Mouse (Mus musculus): Measurements from ENCODE around the gene Fzd2. TPM values are rescaled to one million over a fixed set of nuclear protein-coding genes. Genes with fewer than 3 reads are reported as not detected.
A peak's percentile ranks its signal among the peaks of the same experiment; 100 is the strongest.

The Fzd2 gene
- polyA plus RNA-seq, 1 experiment from 2014 or later: 53.3 TPM

DNA sequence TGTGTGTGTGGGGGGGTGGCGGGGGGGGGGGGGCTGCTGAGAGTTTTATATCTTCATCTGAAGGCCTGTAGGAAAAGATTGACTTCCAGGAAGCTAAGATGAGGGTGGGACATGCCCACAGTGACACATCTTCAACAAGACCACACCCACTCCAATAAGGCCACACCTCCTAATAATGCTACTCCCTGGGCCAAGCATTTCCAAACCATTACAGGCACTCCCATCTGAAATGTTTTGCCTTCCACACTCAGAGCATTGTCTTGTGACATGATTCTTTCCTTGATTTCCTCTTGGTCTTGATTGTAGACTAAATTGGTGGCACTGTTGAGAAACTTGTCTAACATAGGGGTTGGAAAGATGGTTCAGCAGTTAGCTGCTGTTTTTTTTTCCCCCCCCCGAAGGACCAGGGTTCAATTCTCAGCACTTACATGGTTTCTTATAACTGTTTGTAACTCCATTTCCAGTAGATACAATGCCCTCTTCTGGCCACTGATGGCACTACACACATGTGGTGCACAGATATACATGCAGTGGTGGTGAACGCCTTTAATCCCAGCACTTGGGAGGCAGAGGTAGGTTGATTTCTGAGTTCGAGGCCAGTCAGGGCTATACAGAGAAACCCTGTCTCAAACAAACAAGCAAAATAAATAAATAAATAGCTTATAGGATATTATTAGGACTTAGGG lies 17.6 kb upstream of the Fzd2 start:
- 91% methylated on average over 4 of the region's 4 CpGs for WGBS

DNA sequence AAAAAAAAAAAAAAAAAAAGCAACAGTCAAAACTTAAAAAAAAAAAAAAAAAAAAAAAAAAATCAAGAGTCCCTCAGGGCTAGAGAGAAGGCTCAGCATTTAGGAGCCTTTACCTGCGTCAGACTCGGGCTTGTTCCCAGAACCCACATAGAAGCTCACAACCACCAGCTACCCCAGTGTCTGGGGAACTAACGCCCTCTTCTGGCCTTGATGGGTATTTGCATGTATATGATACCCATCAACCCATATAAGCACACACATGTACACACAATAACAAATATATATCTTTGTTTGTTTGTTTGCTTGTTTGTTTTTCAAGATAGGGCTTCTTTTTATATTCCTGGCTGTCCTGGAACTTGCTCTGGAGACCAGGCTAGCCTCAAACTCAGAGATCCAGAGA lies 16.6 kb upstream of the Fzd2 start:
- DNase-seq (ENCODE audit: low spot score) (no peak), ATAC-seq (replicated peaks; ENCODE audit: insufficient number of reproducible peaks, low FRiP score, low TSS enrichment, low read depth) (no peak)
- H3K9ac ChIP-seq (replicated peaks; ENCODE audit: low read length): no peak overlapping the region
- no peaks in the 10 kb centered on the region for H3K27me3 ChIP-seq (ENCODE audit: control insufficient read depth, insufficient read depth, low read length)
- no peak overlapping the region for H3K4me2 ChIP-seq (ENCODE audit: low read depth, low read length)
- no peak overlapping the region for H3K27ac ChIP-seq (replicated peaks; ENCODE audit: low read depth, low read length)
- no peaks in the 10 kb centered on the region for H3K36me3 ChIP-seq (replicated peaks; ENCODE audit: control insufficient read depth, insufficient read depth, low read depth, low read length)
- WGBS: 76% methylated on average over 3 of the region's 3 CpGs
- no peak overlapping the region for H3K4me3 ChIP-seq (ENCODE audit: low read depth, low read length)
- H3K9me3 ChIP-seq (replicated peaks; ENCODE audit: control insufficient read depth, low read length): no peaks in the 10 kb centered on the region
- H3K4me1 ChIP-seq (ENCODE audit: control insufficient read depth, insufficient read depth, low read length): peaks cover 4% of the 10 kb centered on the region

More for the DNA sequence above, 17.6 kb upstream of the Fzd2 start:
- DNase-seq (ENCODE audit: low spot score) (no peak), ATAC-seq (replicated peaks; ENCODE audit: insufficient number of reproducible peaks, low FRiP score, low TSS enrichment, low read depth) (no peak)
- peaks cover 7% of the 10 kb centered on the region for H3K4me1 ChIP-seq (ENCODE audit: control insufficient read depth, insufficient read depth, low read length)
- no peaks in the 10 kb centered on the region for H3K9me3 ChIP-seq (replicated peaks; ENCODE audit: control insufficient read depth, low read length)
- H3K4me2 ChIP-seq (ENCODE audit: low read depth, low read length): no peak overlapping the region
- H3K4me3 ChIP-seq (ENCODE audit: low read depth, low read length): no peak overlapping the region
- H3K27ac ChIP-seq (replicated peaks; ENCODE audit: low read depth, low read length): no peak overlapping the region
- no peaks in the 10 kb centered on the region for H3K27me3 ChIP-seq (ENCODE audit: control insufficient read depth, insufficient read depth, low read length)
- no peak overlapping the region for H3K9ac ChIP-seq (replicated peaks; ENCODE audit: low read length)
- H3K36me3 ChIP-seq (replicated peaks; ENCODE audit: control insufficient read depth, insufficient read depth, low read depth, low read length): no peaks in the 10 kb centered on the region

DNA sequence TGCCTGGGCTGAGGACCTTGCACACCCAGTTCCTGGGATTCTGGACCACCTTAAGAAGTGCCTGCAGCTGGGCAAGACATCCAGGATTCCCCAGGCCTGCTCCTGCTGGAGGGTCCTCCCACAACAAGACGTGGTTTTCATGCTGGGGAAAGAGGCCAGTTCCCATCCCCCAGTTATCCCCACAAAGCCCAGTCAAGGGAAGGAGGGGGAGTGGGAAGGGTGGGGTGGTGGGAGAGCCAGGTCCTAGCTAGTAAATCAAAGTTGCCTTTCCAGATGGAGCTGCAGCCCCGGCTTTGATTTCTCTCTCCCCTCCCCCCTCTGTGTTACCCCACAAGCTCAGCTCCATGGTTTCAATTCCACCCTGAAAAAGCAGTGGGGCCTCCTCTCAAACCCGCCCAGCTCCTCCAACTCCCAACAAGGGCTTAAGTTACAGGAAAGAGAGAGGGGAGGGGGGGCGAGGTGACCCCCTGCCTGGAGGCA lies 8.8 kb upstream of the Fzd2 start:
- H3K27ac ChIP-seq (replicated peaks; ENCODE audit: low read depth, low read length): peak overlapping the region; percentile 87
- H3K9me3 ChIP-seq (replicated peaks; ENCODE audit: control insufficient read depth, low read length): no peaks in the 10 kb centered on the region
- H3K27me3 ChIP-seq (ENCODE audit: control insufficient read depth, insufficient read depth, low read length): no peaks in the 10 kb centered on the region
- peaks cover 4% of the 10 kb centered on the region for H3K4me1 ChIP-seq (ENCODE audit: control insufficient read depth, insufficient read depth, low read length)
- H3K9ac ChIP-seq (replicated peaks; ENCODE audit: low read length): peak overlapping the region; percentile 37
- 6% methylated on average over 4 of the region's 4 CpGs for WGBS
- no peak overlapping the region for H3K4me2 ChIP-seq (ENCODE audit: low read depth, low read length)
- no peak overlapping the region for H3K4me3 ChIP-seq (ENCODE audit: low read depth, low read length)
- no peaks in the 10 kb centered on the region for H3K36me3 ChIP-seq (replicated peaks; ENCODE audit: control insufficient read depth, insufficient read depth, low read depth, low read length)
- peak; percentile 94 for DNase-seq (ENCODE audit: low spot score)
- ATAC-seq (replicated peaks; ENCODE audit: insufficient number of reproducible peaks, low FRiP score, low TSS enrichment, low read depth): peak; percentile 89

DNA sequence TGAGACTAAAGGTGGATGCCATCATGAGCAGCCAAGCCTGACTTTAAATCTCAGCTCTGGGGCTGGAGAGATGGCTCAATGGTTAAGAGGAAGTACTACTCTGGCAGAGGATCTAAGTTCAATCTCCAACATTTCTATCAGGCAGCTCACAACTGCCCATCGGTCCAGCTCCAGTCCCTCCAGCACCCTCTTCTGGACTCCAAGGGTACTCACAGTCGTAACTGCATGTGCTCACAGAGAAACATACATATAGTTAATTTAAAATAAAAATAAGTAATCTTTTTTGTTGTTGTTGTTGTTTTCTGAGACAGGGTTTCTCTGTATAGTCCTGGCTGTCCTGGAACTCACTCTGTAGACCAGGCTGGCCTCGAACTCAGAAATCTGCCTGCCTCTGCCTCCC lies 4.3 kb upstream of the Fzd2 start:
- Histone ChIP-seq H3K36me3 (replicated peaks; ENCODE audit: control insufficient read depth, insufficient read depth, low read depth, low read length) (no peaks in the 10 kb centered on the region), H3K9me3 (replicated peaks; ENCODE audit: control insufficient read depth, low read length) (no peaks in the 10 kb centered on the region), H3K4me1 (ENCODE audit: control insufficient read depth, insufficient read depth, low read length) (peaks cover 2% of the 10 kb centered on the region; the same call in 1 of the 2 replicates), H3K27ac (replicated peaks; ENCODE audit: low read depth, low read length) (no peak overlapping the region), H3K4me2 (ENCODE audit: low read depth, low read length) (no peak overlapping the region), H3K9ac (replicated peaks; ENCODE audit: low read length) (no peak overlapping the region), H3K27me3 (ENCODE audit: control insufficient read depth, insufficient read depth, low read length) (no peaks in the 10 kb centered on the region), H3K4me3 (ENCODE audit: low read depth, low read length) (no peak overlapping the region)
- WGBS: 90% methylated on average over 3 of the region's 3 CpGs
- ATAC-seq (replicated peaks; ENCODE audit: insufficient number of reproducible peaks, low FRiP score, low TSS enrichment, low read depth) (no peak), DNase-seq (ENCODE audit: low spot score) (peak; percentile 33)

DNA sequence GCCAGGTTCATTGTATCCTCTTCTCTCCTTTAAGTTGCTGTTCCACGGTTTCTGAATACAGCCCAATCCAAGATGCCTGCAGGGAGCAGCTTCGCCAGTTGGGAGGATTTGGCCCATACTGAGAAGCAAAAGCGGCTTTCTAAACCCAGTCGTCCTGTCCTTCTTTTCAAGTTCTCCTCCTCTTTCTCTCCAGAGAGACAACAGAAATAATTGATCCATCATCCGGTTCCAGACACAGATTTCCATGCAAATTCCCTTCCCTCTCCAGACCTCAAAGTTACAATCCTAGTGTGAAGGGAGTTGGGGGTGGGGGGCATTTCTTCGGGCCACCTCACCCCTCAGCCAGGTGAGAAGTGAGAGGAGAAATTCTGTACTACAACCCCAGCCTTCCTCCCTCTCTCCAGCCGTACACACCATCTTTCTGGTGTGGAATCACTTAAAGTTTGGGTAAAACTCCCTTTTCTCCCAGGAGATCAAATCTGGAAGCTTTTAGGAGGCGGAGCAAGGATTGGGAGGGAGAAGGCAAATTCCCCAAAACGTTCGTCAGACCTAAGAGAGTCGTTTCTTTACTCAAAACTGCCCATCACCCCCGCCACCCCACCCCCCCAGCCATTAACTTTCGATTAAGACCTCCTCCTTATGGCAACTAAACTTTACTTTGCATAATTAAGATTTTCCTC lies 1.2 kb upstream of the Fzd2 start:
- H3K4me3 ChIP-seq (ENCODE audit: low read depth, low read length): peak overlapping the region; percentile 95
- DNase-seq (ENCODE audit: low spot score): peak; percentile 88
- no peaks in the 10 kb centered on the region for H3K27me3 ChIP-seq (ENCODE audit: control insufficient read depth, insufficient read depth, low read length)
- no peak for ATAC-seq (replicated peaks; ENCODE audit: insufficient number of reproducible peaks, low FRiP score, low TSS enrichment, low read depth)
- peak overlapping the region; percentile 92 for H3K27ac ChIP-seq (replicated peaks; ENCODE audit: low read depth, low read length)
- H3K4me1 ChIP-seq (ENCODE audit: control insufficient read depth, insufficient read depth, low read length): peaks cover 2% of the 10 kb centered on the region; the same call in 1 of the 2 replicates
- WGBS: 3% methylated on average over 13 of the region's 13 CpGs
- no peaks in the 10 kb centered on the region for H3K36me3 ChIP-seq (replicated peaks; ENCODE audit: control insufficient read depth, insufficient read depth, low read depth, low read length)
- H3K9ac ChIP-seq (replicated peaks; ENCODE audit: low read length): peak overlapping the region; percentile 62
- peak overlapping the region; percentile 52 for H3K4me2 ChIP-seq (ENCODE audit: low read depth, low read length)
- H3K9me3 ChIP-seq (replicated peaks; ENCODE audit: control insufficient read depth, low read length): no peaks in the 10 kb centered on the region

DNA sequence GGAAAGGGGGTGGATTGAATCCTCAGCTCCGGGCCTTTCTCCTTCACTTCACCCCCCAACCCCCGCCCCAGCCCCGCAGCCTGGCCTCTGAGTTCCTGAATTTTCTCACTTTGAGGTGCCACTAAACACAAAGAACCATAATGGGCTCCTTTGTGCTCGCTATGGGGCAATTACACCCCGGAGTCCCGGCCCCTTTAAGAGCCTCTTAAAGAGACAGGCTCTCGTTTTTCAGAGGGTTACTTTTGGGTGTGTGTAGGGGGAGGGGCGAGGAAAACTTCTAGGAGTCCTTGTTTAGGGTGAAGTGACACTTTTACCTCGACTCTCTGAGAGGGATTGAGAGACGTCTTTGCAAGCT lies 723 bp upstream of the Fzd2 start:
- DNase-seq (ENCODE audit: low spot score) (peak; percentile 93), ATAC-seq (replicated peaks; ENCODE audit: insufficient number of reproducible peaks, low FRiP score, low TSS enrichment, low read depth) (peak; percentile 31; the same call in 1 of the 2 replicates)
- H3K4me2 ChIP-seq (ENCODE audit: low read depth, low read length): peak overlapping the region; percentile 52
- H3K9ac ChIP-seq (replicated peaks; ENCODE audit: low read length): peak overlapping the region; percentile 62
- peaks cover 2% of the 10 kb centered on the region; the same call in 1 of the 2 replicates for H3K4me1 ChIP-seq (ENCODE audit: control insufficient read depth, insufficient read depth, low read length)
- no peaks in the 10 kb centered on the region for H3K9me3 ChIP-seq (replicated peaks; ENCODE audit: control insufficient read depth, low read length)
- WGBS: under 1% methylated on average over 10 of the region's 10 CpGs
- H3K27ac ChIP-seq (replicated peaks; ENCODE audit: low read depth, low read length): peak overlapping the region; percentile 92
- H3K4me3 ChIP-seq (ENCODE audit: low read depth, low read length): peak overlapping the region; percentile 95
- H3K36me3 ChIP-seq (replicated peaks; ENCODE audit: control insufficient read depth, insufficient read depth, low read depth, low read length): no peaks in the 10 kb centered on the region
- no peaks in the 10 kb centered on the region for H3K27me3 ChIP-seq (ENCODE audit: control insufficient read depth, insufficient read depth, low read length)

DNA sequence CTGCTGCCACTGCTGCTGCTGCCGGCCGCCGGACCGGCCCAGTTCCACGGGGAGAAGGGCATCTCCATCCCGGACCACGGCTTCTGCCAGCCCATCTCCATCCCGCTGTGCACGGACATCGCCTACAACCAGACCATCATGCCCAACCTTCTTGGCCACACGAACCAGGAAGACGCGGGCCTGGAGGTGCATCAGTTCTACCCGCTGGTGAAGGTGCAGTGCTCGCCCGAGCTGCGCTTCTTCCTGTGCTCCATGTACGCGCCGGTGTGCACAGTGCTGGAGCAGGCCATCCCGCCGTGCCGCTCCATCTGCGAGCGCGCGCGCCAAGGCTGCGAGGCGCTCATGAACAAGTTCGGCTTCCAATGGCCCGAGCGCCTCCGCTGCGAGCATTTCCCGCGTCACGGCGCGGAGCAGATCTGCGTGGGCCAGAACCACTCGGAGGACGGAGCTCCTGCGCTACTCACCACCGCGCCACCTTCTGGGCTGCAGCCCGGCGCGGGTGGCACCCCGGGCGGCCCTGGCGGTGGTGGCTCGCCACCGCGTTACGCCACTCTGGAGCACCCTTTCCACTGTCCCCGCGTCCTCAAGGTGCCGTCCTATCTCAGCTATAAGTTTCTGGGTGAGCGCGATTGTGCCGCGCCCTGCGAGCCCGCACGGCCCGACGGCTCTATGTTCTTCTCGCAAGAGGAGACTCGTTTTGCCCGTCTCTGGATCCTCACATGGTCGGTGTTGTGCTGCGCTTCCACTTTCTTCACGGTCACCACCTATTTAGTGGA lies 769 bp downstream of the Fzd2 start:
- WGBS: under 1% methylated on average over 74 of the region's 74 CpGs
- DNase-seq (ENCODE audit: low spot score) (peak; percentile 52), ATAC-seq (replicated peaks; ENCODE audit: insufficient number of reproducible peaks, low FRiP score, low TSS enrichment, low read depth) (peak; percentile 63)
- H3K4me3 ChIP-seq (ENCODE audit: low read depth, low read length): peak overlapping the region; percentile 95
- H3K9ac ChIP-seq (replicated peaks; ENCODE audit: low read length): peak overlapping the region; percentile 99
- H3K4me1 ChIP-seq (ENCODE audit: control insufficient read depth, insufficient read depth, low read length): peaks cover 5% of the 10 kb centered on the region
- H3K9me3 ChIP-seq (replicated peaks; ENCODE audit: control insufficient read depth, low read length): no peaks in the 10 kb centered on the region
- H3K4me2 ChIP-seq (ENCODE audit: low read depth, low read length): peak overlapping the region; percentile 76
- peak overlapping the region; percentile 99 for H3K27ac ChIP-seq (replicated peaks; ENCODE audit: low read depth, low read length)
- H3K36me3 ChIP-seq (replicated peaks; ENCODE audit: control insufficient read depth, insufficient read depth, low read depth, low read length): no peaks in the 10 kb centered on the region
- H3K27me3 ChIP-seq (ENCODE audit: control insufficient read depth, insufficient read depth, low read length): no peaks in the 10 kb centered on the region

Measured in embryonic facial prominence, embryonic 11.5 days (tissue).